Mouse (Mus musculus) hindbrain, embryonic 10.5 days (tissue): Measurements from ENCODE around the gene Ddc. TPM values are rescaled to one million over a fixed set of nuclear protein-coding genes. Genes with fewer than 3 reads are reported as not detected.
A peak's percentile ranks its signal among the peaks of the same experiment; 100 is the strongest.

ENCODE experiments used
- DNase-seq: peaks from one replicate; pipeline ENCODE4 v3.0.0-alpha.2; 2017; ENCODE audit warnings: low spot score
- H3K27ac ChIP-seq: fragments of 300-500 bp; sonication (generic); 2 replicates; pipeline ENCODE4 v1.5.1; 2016; ENCODE audit warnings: mild to moderate bottlenecking, moderate library complexity
- H3K27me3 ChIP-seq: fragments of 300-500 bp; sonication (generic); 2 replicates; pipeline ENCODE4 v1.6.1; 2016; ENCODE audit warnings: mild to moderate bottlenecking; ENCODE audit not compliant: poor library complexity, insufficient read depth, severe bottlenecking
- H3K36me3 ChIP-seq: fragments of 300-500 bp; sonication (generic); 2 replicates; pipeline ENCODE4 v1.6.1; 2016; ENCODE audit warnings: mild to moderate bottlenecking, moderate library complexity
- H3K4me1 ChIP-seq: fragments of 300-500 bp; sonication (generic); replicated peaks from 2 replicates; pipeline ENCODE4 v1.6.1; 2016; ENCODE audit warnings: mild to moderate bottlenecking
- H3K4me3 ChIP-seq: fragments of 300-500 bp; sonication (generic); 2 replicates; pipeline ENCODE4 v1.5.1; 2016; ENCODE audit warnings: mild to moderate bottlenecking, moderate library complexity
- H3K9me3 ChIP-seq: fragments of 300-500 bp; sonication (generic); 2 replicates; pipeline ENCODE4 v1.6.1; 2016; ENCODE audit warnings: mild to moderate bottlenecking, moderate library complexity
- WGBS: fragments of 180-500 bp; shearing (Covaris S2); methylation state at CpG from one replicate; pipeline ENCODE4 v1.1.7; 2016; 5-methylcytosine and 5-hydroxymethylcytosine counted together
- polyA plus RNA-seq: library from polyadenylated mRNA; unstranded; fragments of >200 nt; fragmentation: Nextera tagmentation; extraction: Ambion mirVana; gene quantifications from 2 replicates; pipeline ENCODE4 v1.2.1, GENCODE M21; 2016

Gene Ddc
- polyA plus RNA-seq, 1 experiment from 2014 or later, result 10.2 TPM

GRCm38 (mm10) chr11:11805951-11806350 lies 92.0 kb downstream of the Ddc start:
- WGBS, result 93% methylated on average over 4 of the region's 4 CpGs

GRCm38 (mm10) chr11:11804421-11804820 lies 93.5 kb downstream of the Ddc start:
- DNase-seq, result no peak
- 92% methylated on average over 5 of the region's 5 CpGs for WGBS
- H3K36me3 ChIP-seq, result peaks cover 74% of the 10 kb centered on the region
- no peak overlapping the region for H3K4me3 ChIP-seq
- H3K27ac ChIP-seq, result no peak overlapping the region
- no peaks in the 10 kb centered on the region for H3K9me3 ChIP-seq
- H3K27me3 ChIP-seq, result no peaks in the 10 kb centered on the region
- peaks cover 23% of the 10 kb centered on the region for H3K4me1 ChIP-seq

More at GRCm38 (mm10) chr11:11805951-11806350, 92.0 kb downstream of the Ddc start:
- Histone ChIP-seq H3K4me1 (peaks cover 36% of the 10 kb centered on the region), H3K4me3 (no peak overlapping the region), H3K9me3 (no peaks in the 10 kb centered on the region), H3K27ac (no peak overlapping the region), H3K27me3 (no peaks in the 10 kb centered on the region), H3K36me3 (peaks cover 59% of the 10 kb centered on the region)
- DNase-seq, result no peak

- Histone ChIP-seq H3K4me3 (no peak overlapping the region), H3K36me3 (peaks cover 100% of the 10 kb centered on the region), H3K4me1 (no peaks in the 10 kb centered on the region), H3K27me3 (no peaks in the 10 kb centered on the region), H3K27ac (no peak overlapping the region), H3K9me3 (no peaks in the 10 kb centered on the region)
- DNase-seq, result no peak
- WGBS, result 96% methylated on average over 9 of the region's 9 CpGs
These were observed 96.9 kb downstream of the Ddc start for GRCm38 (mm10) chr11:11801067-11801466.

- DNase-seq, result no peak
- Histone ChIP-seq H3K36me3 (peaks cover 94% of the 10 kb centered on the region), H3K27ac (no peak overlapping the region), H3K27me3 (no peaks in the 10 kb centered on the region), H3K4me3 (no peak overlapping the region), H3K9me3 (no peaks in the 10 kb centered on the region), H3K4me1 (no peaks in the 10 kb centered on the region)
- WGBS, result 96% methylated on average over 3 of the region's 3 CpGs
These were observed 97.6 kb downstream of the Ddc start for GRCm38 (mm10) chr11:11800304-11800703.

- no peaks in the 10 kb centered on the region for H3K4me1 ChIP-seq
- H3K27me3 ChIP-seq, result no peaks in the 10 kb centered on the region
- H3K36me3 ChIP-seq, result peaks cover 78% of the 10 kb centered on the region
- no peak overlapping the region for H3K27ac ChIP-seq
- no peak for DNase-seq
- no peaks in the 10 kb centered on the region for H3K9me3 ChIP-seq
- H3K4me3 ChIP-seq, result no peak overlapping the region
- 97% methylated on average over 1 of the region's 1 CpGs for WGBS
These were observed 99.3 kb downstream of the Ddc start for GRCm38 (mm10) chr11:11798690-11799089.

- 96% methylated on average over 1 of the region's 1 CpGs for WGBS
- H3K4me3 ChIP-seq, result no peak overlapping the region
- H3K9me3 ChIP-seq, result no peaks in the 10 kb centered on the region
- no peaks in the 10 kb centered on the region for H3K27me3 ChIP-seq
- DNase-seq, result no peak
- peaks cover 37% of the 10 kb centered on the region for H3K36me3 ChIP-seq
- H3K27ac ChIP-seq, result no peak overlapping the region
- no peaks in the 10 kb centered on the region for H3K4me1 ChIP-seq
These were observed 103.3 kb downstream of the Ddc start for GRCm38 (mm10) chr11:11794626-11795025.

GRCm38 (mm10) chr11:11788521-11788974 lies 109.4 kb downstream of the Ddc start:
- Histone ChIP-seq H3K4me1 (no peaks in the 10 kb centered on the region), H3K36me3 (no peaks in the 10 kb centered on the region), H3K27me3 (no peaks in the 10 kb centered on the region), H3K27ac (0 out of 2 replicates have a peak overlapping the region, but pooled peaks have one; percentile 29), H3K4me3 (peak overlapping the region; percentile 25), H3K9me3 (no peaks in the 10 kb centered on the region)
- under 1% methylated on average over 8 of the region's 8 CpGs for WGBS
- DNase-seq, result peak; percentile 83

- H3K27ac ChIP-seq, result no peak overlapping the region
- no peaks in the 10 kb centered on the region for H3K9me3 ChIP-seq
- 78% methylated on average over 6 of the region's 6 CpGs for WGBS
- DNase-seq, result no peak
- no peak overlapping the region for H3K4me3 ChIP-seq
- no peaks in the 10 kb centered on the region for H3K36me3 ChIP-seq
- H3K27me3 ChIP-seq, result no peaks in the 10 kb centered on the region
- H3K4me1 ChIP-seq, result no peaks in the 10 kb centered on the region
These were observed 112.5 kb downstream of the Ddc start for GRCm38 (mm10) chr11:11785457-11785856.

- DNase-seq, result no peak
- H3K4me3 ChIP-seq, result no peak overlapping the region
- no peaks in the 10 kb centered on the region for H3K4me1 ChIP-seq
- H3K36me3 ChIP-seq, result no peaks in the 10 kb centered on the region
- no peaks in the 10 kb centered on the region for H3K27me3 ChIP-seq
- H3K9me3 ChIP-seq, result no peaks in the 10 kb centered on the region
- WGBS, result 87% methylated on average over 8 of the region's 8 CpGs
- no peak overlapping the region for H3K27ac ChIP-seq
These were observed 116.2 kb downstream of the Ddc start for GRCm38 (mm10) chr11:11781728-11782127.

- H3K36me3 ChIP-seq, result no peaks in the 10 kb centered on the region
- H3K4me1 ChIP-seq, result no peaks in the 10 kb centered on the region
- H3K27me3 ChIP-seq, result no peaks in the 10 kb centered on the region
- 96% methylated on average over 6 of the region's 6 CpGs for WGBS
- no peak for DNase-seq
- H3K9me3 ChIP-seq, result no peaks in the 10 kb centered on the region
- H3K27ac ChIP-seq, result no peak overlapping the region
- no peak overlapping the region for H3K4me3 ChIP-seq
These were observed 119.6 kb downstream of the Ddc start for GRCm38 (mm10) chr11:11778345-11778744.

GRCm38 (mm10) chr11:11777796-11778195 lies 120.1 kb downstream of the Ddc start:
- H3K4me3 ChIP-seq, result no peak overlapping the region
- H3K27ac ChIP-seq, result no peak overlapping the region
- DNase-seq, result no peak
- H3K4me1 ChIP-seq, result no peaks in the 10 kb centered on the region
- H3K27me3 ChIP-seq, result no peaks in the 10 kb centered on the region
- no peaks in the 10 kb centered on the region for H3K9me3 ChIP-seq
- no peaks in the 10 kb centered on the region for H3K36me3 ChIP-seq
- 85% methylated on average over 2 of the region's 2 CpGs for WGBS

GRCm38 (mm10) chr11:11777246-11777645 lies 120.7 kb downstream of the Ddc start:
- WGBS, result 80% methylated on average over 3 of the region's 3 CpGs
- Histone ChIP-seq H3K4me3 (no peak overlapping the region), H3K9me3 (no peaks in the 10 kb centered on the region), H3K27me3 (no peaks in the 10 kb centered on the region), H3K36me3 (no peaks in the 10 kb centered on the region), H3K27ac (no peak overlapping the region), H3K4me1 (no peaks in the 10 kb centered on the region)
- no peak for DNase-seq

- no peak for DNase-seq
- Histone ChIP-seq H3K27me3 (no peaks in the 10 kb centered on the region), H3K9me3 (no peaks in the 10 kb centered on the region), H3K36me3 (no peaks in the 10 kb centered on the region), H3K27ac (no peak overlapping the region), H3K4me3 (no peak overlapping the region), H3K4me1 (no peaks in the 10 kb centered on the region)
- WGBS, result 85% methylated on average over 7 of the region's 7 CpGs
These were observed 121.1 kb downstream of the Ddc start for GRCm38 (mm10) chr11:11776822-11777174.
